Mouse (Mus musculus) lung, embryonic 16.5 days (tissue): ENCODE results near the gene Ampd2. TPM values are rescaled to one million over a fixed set of nuclear protein-coding genes. Genes with fewer than 3 reads are reported as not detected.

ENCODE experiments used
- ATAC-seq: fragments of 200-750 bp; cut with Nextera tagmentation; 2 replicates; pipeline ENCODE4 v1.8.0; 2017; ENCODE audit warnings: low read depth, mild to moderate bottlenecking, moderate library complexity
- H3K27ac ChIP-seq: fragments of 300-500 bp; sonication (generic); 2 replicates; pipeline ENCODE4 v1.5.1; 2014; ENCODE audit warnings: mild to moderate bottlenecking, control low read depth, low read length
- H3K27me3 ChIP-seq: fragments of 300-500 bp; sonication (generic); 2 replicates; pipeline ENCODE4 v1.6.1; 2014; ENCODE audit warnings: low read depth, low read length, mixed read lengths; ENCODE audit not compliant: control insufficient read depth, insufficient read depth
- H3K36me3 ChIP-seq: fragments of 300-500 bp; sonication (generic); 2 replicates; pipeline ENCODE4 v1.6.1; 2014; ENCODE audit warnings: low read length; ENCODE audit not compliant: control insufficient read depth, insufficient read depth
- H3K4me1 ChIP-seq: fragments of 300-500 bp; sonication (generic); replicated peaks from 2 replicates; pipeline ENCODE4 v1.6.1; 2014; ENCODE audit warnings: low read length, mixed read lengths; ENCODE audit not compliant: control insufficient read depth, insufficient read depth
- H3K4me2 ChIP-seq: fragments of 300-500 bp; sonication (generic); 2 replicates; pipeline ENCODE4 v1.6.1; 2014; ENCODE audit warnings: low read depth, low read length, control low read depth
- H3K4me3 ChIP-seq: fragments of 300-500 bp; sonication (generic); 2 replicates; pipeline ENCODE4 v1.5.1; 2014; ENCODE audit warnings: mild to moderate bottlenecking, low read length, control low read depth
- H3K9ac ChIP-seq: fragments of 300-500 bp; sonication (generic); 2 replicates; pipeline ENCODE4 v1.6.1; 2014; ENCODE audit warnings: low read length, control low read depth
- H3K9me3 ChIP-seq: fragments of 300-500 bp; sonication (generic); 2 replicates; pipeline ENCODE4 v1.6.1; 2016; ENCODE audit warnings: low read length; ENCODE audit not compliant: control insufficient read depth
- WGBS: fragments of 180-500 bp; shearing (Covaris S2); extraction: QIAGEN DNeasy Blood & Tissue Kit; methylation state at CpG from one replicate; pipeline ENCODE4 v1.1.7; 2014; 5-methylcytosine and 5-hydroxymethylcytosine counted together
- polyA plus RNA-seq: library from polyadenylated mRNA; unstranded; fragments of >200 nt; fragmentation: Nextera tagmentation; extraction: Ambion mirVana; gene quantifications from 2 replicates; pipeline ENCODE4 v1.2.1, GENCODE M21; 2015

Gene Ampd2
- polyA plus RNA-seq, 1 experiment from 2014 or later: 34.5 TPM

DNA sequence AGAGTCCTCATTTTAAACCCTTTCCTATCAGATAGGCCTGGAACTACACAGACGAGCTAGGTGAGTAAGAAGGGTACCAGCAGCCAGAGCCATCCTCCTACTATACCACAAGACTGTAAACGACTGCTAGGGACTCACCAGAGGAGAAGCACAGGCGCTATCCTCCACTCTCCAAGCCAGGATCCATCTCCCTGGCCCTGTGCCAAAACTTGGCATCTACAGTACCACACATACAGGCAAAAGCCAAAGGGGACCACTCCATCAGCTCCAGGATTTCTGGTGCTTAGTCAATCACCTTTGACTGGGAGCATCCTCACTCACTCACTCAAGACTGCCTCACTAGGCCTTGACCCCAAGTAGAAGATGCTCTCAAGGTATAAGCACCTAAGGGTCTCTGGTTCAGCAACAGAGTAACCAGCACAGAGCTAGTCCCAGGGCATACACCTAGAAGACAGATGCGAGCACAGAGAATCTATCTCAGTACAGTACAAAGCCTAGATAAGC lies 2.5 kb downstream of the Ampd2 start:
- ATAC-seq: no peak
- H3K27ac ChIP-seq: no peak overlapping the region
- H3K9ac ChIP-seq: no peak overlapping the region
- H3K4me2 ChIP-seq: no peak overlapping the region; the same call in 1 of the 2 replicates
- H3K4me1 ChIP-seq: peaks cover 37% of the 10 kb centered on the region
- no peak overlapping the region for H3K4me3 ChIP-seq
- 59% methylated on average over 4 of the region's 4 CpGs for WGBS
- H3K36me3 ChIP-seq: peaks cover 6% of the 10 kb centered on the region
- no peaks in the 10 kb centered on the region for H3K27me3 ChIP-seq
- H3K9me3 ChIP-seq: no peaks in the 10 kb centered on the region

DNA sequence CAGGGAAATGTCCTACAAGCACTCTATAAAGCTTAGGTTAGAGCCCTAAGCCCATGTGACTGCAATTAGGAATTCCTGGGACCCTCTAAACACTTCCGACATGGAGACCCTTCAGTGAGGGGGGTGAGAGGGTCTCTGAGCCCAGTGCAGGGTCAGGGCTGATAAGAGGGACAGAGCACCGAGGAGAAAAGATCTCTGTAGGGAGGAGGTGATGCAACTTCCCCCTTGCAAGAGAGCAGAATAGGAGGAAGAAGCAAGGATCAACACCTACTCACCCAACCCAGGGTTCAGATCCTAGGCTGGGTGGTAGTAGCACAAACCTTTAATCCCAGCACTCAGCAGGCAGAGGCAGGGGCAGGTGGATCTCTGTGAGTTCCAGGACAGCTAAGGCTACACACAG lies 3.3 kb downstream of the Ampd2 start:
- no peak overlapping the region for H3K4me2 ChIP-seq
- ATAC-seq: no peak
- WGBS: 26% methylated on average over 2 of the region's 2 CpGs

GRCm38 (mm10) chr3:108082251-108082875 lies 4.1 kb downstream of the Ampd2 start:
- Histone ChIP-seq H3K27ac (peak overlapping the region; percentile 26; the same call in 1 of the 2 replicates), H3K36me3 (peaks cover 8% of the 10 kb centered on the region), H3K27me3 (no peaks in the 10 kb centered on the region), H3K4me3 (no peak overlapping the region), H3K4me2 (no peak overlapping the region), H3K4me1 (peaks cover 35% of the 10 kb centered on the region), H3K9ac (peak overlapping the region; percentile 40; the same call in 1 of the 2 replicates), H3K9me3 (no peaks in the 10 kb centered on the region)
- 47% methylated on average over 1 of the region's 1 CpGs for WGBS
- ATAC-seq: no peak

More for the DNA sequence above, 3.3 kb downstream of the Ampd2 start:
- Histone ChIP-seq H3K4me1 (peaks cover 35% of the 10 kb centered on the region), H3K4me3 (no peak overlapping the region), H3K9me3 (no peaks in the 10 kb centered on the region), H3K36me3 (peaks cover 8% of the 10 kb centered on the region), H3K27ac (no peak overlapping the region), H3K9ac (no peak overlapping the region), H3K27me3 (no peaks in the 10 kb centered on the region)

DNA sequence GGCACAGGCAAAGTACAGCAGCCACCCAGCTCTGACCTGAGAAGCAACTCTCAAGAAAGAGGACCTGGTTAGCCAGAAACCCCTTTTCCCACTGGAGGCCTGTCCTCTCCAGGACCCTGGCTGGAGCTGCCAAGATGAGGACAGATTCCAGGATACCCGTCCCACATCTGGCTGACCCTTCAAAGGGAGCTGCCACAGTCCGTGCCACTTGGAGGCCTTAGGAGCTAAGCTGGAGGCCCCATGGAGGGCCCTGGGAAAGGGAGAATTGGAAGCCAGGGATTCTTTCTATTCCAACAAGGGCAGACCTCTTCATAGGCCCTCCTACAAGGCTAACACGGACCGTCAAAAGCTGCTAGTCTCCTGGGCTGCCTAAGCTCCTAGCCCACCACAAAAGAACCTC lies 4.8 kb downstream of the Ampd2 start:
- no peak overlapping the region for H3K4me3 ChIP-seq
- peaks cover 29% of the 10 kb centered on the region for H3K4me1 ChIP-seq
- peak overlapping the region; percentile 21; the same call in 1 of the 2 replicates for H3K9ac ChIP-seq
- H3K27me3 ChIP-seq: no peaks in the 10 kb centered on the region
- ATAC-seq: no peak
- peaks cover 10% of the 10 kb centered on the region for H3K36me3 ChIP-seq
- 35% methylated on average over 4 of the region's 4 CpGs for WGBS
- peak overlapping the region; percentile 26; the same call in 1 of the 2 replicates for H3K27ac ChIP-seq
- H3K4me2 ChIP-seq: no peak overlapping the region
- H3K9me3 ChIP-seq: no peaks in the 10 kb centered on the region

DNA sequence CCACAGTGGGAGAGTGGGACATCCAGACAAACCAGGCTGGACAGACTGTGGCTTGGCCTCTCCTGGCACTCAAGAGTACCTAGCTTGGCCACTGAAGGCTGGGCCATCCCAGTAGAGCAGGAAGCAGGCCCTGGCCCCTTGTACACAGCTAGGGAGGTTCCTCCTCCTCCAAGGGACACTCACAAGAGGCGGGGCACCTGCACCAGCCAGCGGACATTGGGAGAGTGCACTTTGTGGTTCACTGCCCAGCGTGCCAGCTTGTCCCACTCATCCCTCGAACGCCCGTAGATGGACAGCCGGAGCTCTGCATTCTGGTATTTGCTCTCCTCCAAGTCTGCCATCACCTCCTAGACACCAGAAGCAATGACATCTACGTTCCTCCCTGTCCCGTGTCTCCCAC lies 9.6 kb downstream of the Ampd2 start:
- peaks cover 23% of the 10 kb centered on the region for H3K36me3 ChIP-seq
- peaks cover 3% of the 10 kb centered on the region for H3K4me1 ChIP-seq
- no peak for ATAC-seq
- H3K4me3 ChIP-seq: no peak overlapping the region
- H3K27ac ChIP-seq: no peak overlapping the region
- no peaks in the 10 kb centered on the region for H3K27me3 ChIP-seq
- no peaks in the 10 kb centered on the region for H3K9me3 ChIP-seq
- H3K4me2 ChIP-seq: no peak overlapping the region
- WGBS: 89% methylated on average over 9 of the region's 9 CpGs
- H3K9ac ChIP-seq: no peak overlapping the region

DNA sequence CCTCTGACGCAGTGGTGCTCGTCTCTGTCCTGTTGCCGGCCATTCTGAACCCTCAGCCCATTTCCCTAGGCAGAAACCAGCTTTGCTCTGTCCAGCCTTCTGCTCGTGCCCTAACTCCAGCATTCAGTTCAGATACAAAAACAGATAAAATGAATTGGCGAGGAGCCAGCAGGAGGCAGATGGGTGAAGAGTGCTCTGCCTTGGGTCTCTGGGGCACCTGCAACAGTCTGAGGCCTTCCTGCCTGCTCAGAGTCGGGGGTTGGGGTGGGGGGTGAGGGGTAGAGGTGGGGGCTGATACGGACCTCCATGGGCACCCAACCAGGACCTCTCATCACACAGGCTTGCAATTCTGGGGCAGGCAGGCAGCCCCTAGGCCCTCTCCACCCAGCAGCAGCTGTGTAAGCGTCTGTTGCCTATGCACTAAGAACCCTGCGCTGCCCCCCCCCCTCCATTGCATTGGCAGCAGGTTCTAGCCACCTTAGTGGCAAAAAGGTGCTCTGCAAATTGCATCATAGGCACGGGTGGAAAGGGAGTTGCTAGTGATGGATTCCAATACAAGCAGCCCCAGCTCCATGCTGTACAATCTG lies 13.4 kb downstream of the Ampd2 start:
- H3K27me3 ChIP-seq: no peaks in the 10 kb centered on the region
- H3K9ac ChIP-seq: no peak overlapping the region
- WGBS: 63% methylated on average over 10 of the region's 10 CpGs
- no peak for ATAC-seq
- no peak overlapping the region for H3K27ac ChIP-seq
- H3K4me2 ChIP-seq: no peak overlapping the region
- no peaks in the 10 kb centered on the region for H3K4me1 ChIP-seq
- no peak overlapping the region for H3K4me3 ChIP-seq
- H3K9me3 ChIP-seq: no peaks in the 10 kb centered on the region
- H3K36me3 ChIP-seq: peaks cover 15% of the 10 kb centered on the region

- no peak for ATAC-seq
- H3K4me2 ChIP-seq: no peak overlapping the region
- H3K27ac ChIP-seq: no peak overlapping the region
- H3K4me3 ChIP-seq: no peak overlapping the region
- no peaks in the 10 kb centered on the region for H3K27me3 ChIP-seq
- H3K9me3 ChIP-seq: no peaks in the 10 kb centered on the region
- H3K36me3 ChIP-seq: peaks cover 10% of the 10 kb centered on the region
- WGBS: 58% methylated on average over 10 of the region's 10 CpGs
- no peak overlapping the region for H3K9ac ChIP-seq
- H3K4me1 ChIP-seq: no peaks in the 10 kb centered on the region
Observed at GRCm38 (mm10) chr3:108070295-108071293, 15.9 kb downstream of the Ampd2 start.

- no peaks in the 10 kb centered on the region for H3K9me3 ChIP-seq
- no peak overlapping the region for H3K4me3 ChIP-seq
- 60% methylated on average over 13 of the region's 13 CpGs for WGBS
- H3K4me1 ChIP-seq: no peaks in the 10 kb centered on the region
- no peak overlapping the region for H3K4me2 ChIP-seq
- H3K27ac ChIP-seq: no peak overlapping the region
- no peak overlapping the region for H3K9ac ChIP-seq
- H3K27me3 ChIP-seq: no peaks in the 10 kb centered on the region
- ATAC-seq: peak; percentile 67
- no peaks in the 10 kb centered on the region for H3K36me3 ChIP-seq
Observed at GRCm38 (mm10) chr3:108069231-108069870, 17.1 kb downstream of the Ampd2 start.
